Mouse (Mus musculus): ENCODE results near the gene Trpm1. TPM values are rescaled to one million over a fixed set of nuclear protein-coding genes. Genes with fewer than 3 reads are reported as not detected.

Trpm1 gene
- polyA plus RNA-seq, 1 experiment from 2014 or later, result 0.31 TPM

DNA sequence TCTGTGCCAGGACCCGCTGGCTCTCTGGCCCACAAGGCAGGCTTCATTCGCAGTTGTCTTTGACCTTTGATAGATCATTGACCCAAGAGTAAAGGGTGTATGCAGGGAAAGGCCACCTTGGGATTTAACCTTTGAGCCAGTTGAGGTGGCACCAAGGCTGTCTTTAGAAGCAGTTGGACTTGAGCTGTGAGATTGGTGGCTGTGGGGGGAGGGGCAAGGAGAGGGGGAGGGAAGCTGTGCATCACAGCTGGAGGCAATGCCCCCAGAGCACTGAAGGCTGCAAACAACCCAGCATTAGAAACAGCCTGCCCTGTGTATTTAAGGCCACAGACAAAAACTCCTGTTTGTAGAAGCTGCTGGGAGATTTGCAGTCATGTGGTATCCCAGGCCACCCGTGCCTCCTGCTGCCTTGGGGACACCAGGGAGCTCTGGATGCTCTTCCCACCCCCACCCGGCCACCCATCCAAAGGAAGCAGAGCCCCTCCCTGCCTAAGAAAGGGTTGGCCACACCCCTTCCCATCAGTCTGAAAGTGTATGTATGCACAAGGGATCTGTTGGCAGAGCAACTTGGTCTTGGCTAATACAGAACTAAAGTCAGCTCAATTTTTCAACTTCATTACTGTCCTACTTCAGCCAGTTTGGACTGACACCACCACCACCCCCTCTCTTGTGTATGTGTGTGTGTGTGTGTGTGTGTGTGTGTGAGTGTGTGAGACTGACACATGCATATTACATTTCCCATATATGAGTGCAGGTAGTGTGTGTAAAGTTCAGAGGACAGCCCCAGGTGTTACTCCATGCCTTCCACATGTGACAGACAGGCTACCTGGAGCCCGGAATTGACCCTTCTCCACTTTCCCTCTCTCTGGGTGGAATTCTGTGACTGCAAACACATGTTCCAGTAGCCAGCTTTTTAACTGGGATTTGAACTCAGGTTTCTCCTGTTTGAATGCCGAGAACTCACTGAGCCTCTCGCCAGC lies 6.3 kb downstream of the Trpm1 start:
- H3K4me2 ChIP-seq, result no peak overlapping the region
- H3K4me3 ChIP-seq (ENCODE audit: low read depth, low read length), result no peak overlapping the region
- H3K9me3 ChIP-seq (replicated peaks; ENCODE audit: control insufficient read depth, low read length), result no peaks in the 10 kb centered on the region
- ATAC-seq (replicated peaks; ENCODE audit: insufficient number of reproducible peaks, low FRiP score, low TSS enrichment), result no peak
- H3K27ac ChIP-seq (ENCODE audit: low read depth, low read length), result no peak overlapping the region
- WGBS (ENCODE audit: insufficient replicate concordance), result 59% methylated on average over 7 of the region's 7 CpGs
- no peaks in the 10 kb centered on the region for H3K27me3 ChIP-seq (ENCODE audit: control insufficient read depth, insufficient read depth, low read length)
- H3K36me3 ChIP-seq (ENCODE audit: control insufficient read depth, insufficient read depth, low read length), result no peaks in the 10 kb centered on the region
- no peak overlapping the region for H3K9ac ChIP-seq (ENCODE audit: low read depth, low read length)
- H3K4me1 ChIP-seq (ENCODE audit: control insufficient read depth, insufficient read depth, low read length), result peaks cover 5% of the 10 kb centered on the region; the same call in 1 of the 2 replicates

DNA sequence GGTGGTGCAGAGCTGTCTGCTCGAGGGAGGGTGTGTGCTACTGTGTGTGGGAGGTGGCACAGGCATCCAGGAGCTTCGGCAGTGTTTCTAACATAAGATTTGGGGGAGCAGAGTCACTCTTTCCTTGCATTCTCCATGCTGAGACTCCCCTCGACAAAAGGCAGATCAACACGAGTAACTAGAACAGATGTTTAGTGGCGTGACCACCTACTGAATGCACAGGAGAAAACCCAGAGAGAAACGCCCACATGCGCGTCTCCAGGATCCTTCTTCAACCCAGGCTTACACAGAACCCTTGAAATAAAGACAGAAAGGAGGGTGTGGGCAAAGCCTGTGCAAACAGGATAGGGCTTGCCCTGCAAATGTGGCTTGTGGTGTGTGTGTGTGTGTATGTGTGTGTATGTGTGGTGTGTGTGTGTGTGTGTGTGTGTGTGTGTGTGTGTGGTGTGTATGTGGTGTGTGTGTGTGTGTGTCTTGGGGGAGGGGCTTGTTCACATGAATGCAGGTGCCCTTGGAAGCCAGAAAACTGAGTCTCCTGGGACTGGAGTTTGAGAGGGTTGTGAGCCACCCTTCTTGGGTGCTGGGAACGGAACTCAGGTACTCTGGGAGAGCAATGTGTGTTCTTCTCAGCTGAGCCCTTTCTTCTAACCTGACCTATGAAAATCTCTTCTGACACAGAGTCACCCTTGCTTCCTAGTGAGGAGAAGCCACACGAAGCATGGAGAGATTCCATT lies 7.3 kb downstream of the Trpm1 start:
- no peak overlapping the region for H3K4me3 ChIP-seq (ENCODE audit: low read depth, low read length)
- H3K4me1 ChIP-seq (ENCODE audit: control insufficient read depth, insufficient read depth, low read length), result no peaks in the 10 kb centered on the region; the same call in 1 of the 2 replicates
- no peak for ATAC-seq (replicated peaks; ENCODE audit: insufficient number of reproducible peaks, low FRiP score, low TSS enrichment)
- WGBS (ENCODE audit: insufficient replicate concordance), result 69% methylated on average over 10 of the region's 10 CpGs
- no peak overlapping the region for H3K27ac ChIP-seq (ENCODE audit: low read depth, low read length)
- H3K9ac ChIP-seq (ENCODE audit: low read depth, low read length), result no peak overlapping the region
- no peaks in the 10 kb centered on the region for H3K27me3 ChIP-seq (ENCODE audit: control insufficient read depth, insufficient read depth, low read length)
- no peaks in the 10 kb centered on the region for H3K9me3 ChIP-seq (replicated peaks; ENCODE audit: control insufficient read depth, low read length)
- H3K4me2 ChIP-seq, result no peak overlapping the region
- H3K36me3 ChIP-seq (ENCODE audit: control insufficient read depth, insufficient read depth, low read length), result no peaks in the 10 kb centered on the region

DNA sequence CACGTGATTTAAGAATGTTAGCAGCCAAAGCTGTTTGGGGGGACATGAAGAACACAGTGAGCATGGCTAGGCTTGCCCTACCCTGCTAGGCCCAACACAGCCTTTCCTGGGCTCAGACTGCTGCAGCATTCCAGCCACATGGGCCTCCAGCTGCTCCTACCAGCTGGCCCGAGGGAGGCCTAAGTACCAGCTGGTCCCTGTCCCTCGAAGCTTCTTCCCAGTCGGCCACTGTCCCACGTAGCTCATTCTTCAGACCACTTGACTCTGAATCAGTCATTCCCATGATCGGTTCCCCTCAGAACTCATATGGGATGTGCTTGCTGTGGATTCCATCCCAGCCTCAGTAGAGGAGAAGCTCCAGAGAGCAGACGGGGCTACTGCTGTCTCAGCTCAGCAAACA lies 8.4 kb downstream of the Trpm1 start:
- Histone ChIP-seq H3K4me3 (ENCODE audit: low read depth, low read length) (no peak overlapping the region), H3K9me3 (replicated peaks; ENCODE audit: control insufficient read depth, low read length) (no peaks in the 10 kb centered on the region), H3K27me3 (ENCODE audit: control insufficient read depth, insufficient read depth, low read length) (no peaks in the 10 kb centered on the region), H3K4me1 (ENCODE audit: control insufficient read depth, insufficient read depth, low read length) (no peaks in the 10 kb centered on the region), H3K9ac (ENCODE audit: low read depth, low read length) (no peak overlapping the region), H3K4me2 (no peak overlapping the region), H3K27ac (ENCODE audit: low read depth, low read length) (no peak overlapping the region), H3K36me3 (ENCODE audit: control insufficient read depth, insufficient read depth, low read length) (no peaks in the 10 kb centered on the region)
- ATAC-seq (replicated peaks; ENCODE audit: insufficient number of reproducible peaks, low FRiP score, low TSS enrichment), result no peak
- WGBS (ENCODE audit: insufficient replicate concordance), result 58% methylated on average over 7 of the region's 7 CpGs

DNA sequence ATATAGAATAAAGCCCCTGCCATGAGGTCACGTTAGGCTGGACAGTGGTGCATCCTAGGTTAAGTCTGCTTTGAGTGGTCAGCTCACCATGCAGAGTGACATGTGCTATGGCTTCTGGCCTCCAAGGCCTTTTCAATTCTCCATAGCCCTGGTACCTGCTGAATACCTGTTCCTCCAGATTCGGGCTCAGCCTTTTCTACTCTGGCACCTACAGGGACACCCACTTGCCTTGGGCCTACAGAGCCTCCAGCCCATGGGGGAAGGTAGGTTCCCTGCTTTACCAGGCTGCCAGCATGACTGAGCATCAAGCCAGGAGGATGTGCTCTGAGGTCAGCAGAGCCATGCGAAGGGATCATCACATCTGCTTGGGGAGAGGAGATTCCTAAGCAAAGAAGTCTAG lies 9.5 kb downstream of the Trpm1 start:
- H3K9me3 ChIP-seq (replicated peaks; ENCODE audit: control insufficient read depth, low read length), result no peaks in the 10 kb centered on the region
- H3K36me3 ChIP-seq (ENCODE audit: control insufficient read depth, insufficient read depth, low read length), result no peaks in the 10 kb centered on the region
- no peak overlapping the region for H3K9ac ChIP-seq (ENCODE audit: low read depth, low read length)
- H3K27me3 ChIP-seq (ENCODE audit: control insufficient read depth, insufficient read depth, low read length), result no peaks in the 10 kb centered on the region
- no peak overlapping the region for H3K4me2 ChIP-seq
- no peak overlapping the region for H3K27ac ChIP-seq (ENCODE audit: low read depth, low read length)
- WGBS (ENCODE audit: insufficient replicate concordance), result 69% methylated on average over 3 of the region's 3 CpGs
- no peak overlapping the region for H3K4me3 ChIP-seq (ENCODE audit: low read depth, low read length)
- H3K4me1 ChIP-seq (ENCODE audit: control insufficient read depth, insufficient read depth, low read length), result no peaks in the 10 kb centered on the region
- ATAC-seq (replicated peaks; ENCODE audit: insufficient number of reproducible peaks, low FRiP score, low TSS enrichment), result no peak

DNA sequence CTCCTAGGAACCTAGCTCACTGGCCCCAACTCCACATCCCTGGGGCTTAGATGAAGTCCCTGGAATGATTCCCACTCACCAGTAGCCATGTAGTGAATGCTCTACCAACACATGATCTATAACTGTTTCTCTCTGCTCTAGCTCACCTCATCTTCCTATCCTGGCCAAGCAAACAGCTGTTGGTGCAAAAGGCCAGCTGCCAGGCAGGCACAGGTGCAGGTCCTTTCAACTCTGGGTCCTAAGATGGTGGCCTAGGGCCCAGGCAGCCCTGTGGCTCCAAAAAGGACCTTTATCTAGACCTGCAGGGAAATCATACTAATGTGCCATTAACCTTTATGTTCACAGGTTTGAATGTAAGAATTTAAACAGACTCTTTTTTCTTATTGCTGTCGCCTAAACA lies 10.3 kb downstream of the Trpm1 start:
- H3K9ac ChIP-seq (ENCODE audit: low read depth, low read length), result no peak overlapping the region
- 74% methylated on average over 1 of the region's 1 CpGs for WGBS (ENCODE audit: insufficient replicate concordance)
- H3K36me3 ChIP-seq (ENCODE audit: control insufficient read depth, insufficient read depth, low read length), result no peaks in the 10 kb centered on the region
- no peak for ATAC-seq (replicated peaks; ENCODE audit: insufficient number of reproducible peaks, low FRiP score, low TSS enrichment)
- H3K4me2 ChIP-seq, result no peak overlapping the region
- no peak overlapping the region for H3K4me3 ChIP-seq (ENCODE audit: low read depth, low read length)
- no peak overlapping the region for H3K27ac ChIP-seq (ENCODE audit: low read depth, low read length)
- H3K4me1 ChIP-seq (ENCODE audit: control insufficient read depth, insufficient read depth, low read length), result no peaks in the 10 kb centered on the region
- no peaks in the 10 kb centered on the region for H3K27me3 ChIP-seq (ENCODE audit: control insufficient read depth, insufficient read depth, low read length)
- H3K9me3 ChIP-seq (replicated peaks; ENCODE audit: control insufficient read depth, low read length), result no peaks in the 10 kb centered on the region

DNA sequence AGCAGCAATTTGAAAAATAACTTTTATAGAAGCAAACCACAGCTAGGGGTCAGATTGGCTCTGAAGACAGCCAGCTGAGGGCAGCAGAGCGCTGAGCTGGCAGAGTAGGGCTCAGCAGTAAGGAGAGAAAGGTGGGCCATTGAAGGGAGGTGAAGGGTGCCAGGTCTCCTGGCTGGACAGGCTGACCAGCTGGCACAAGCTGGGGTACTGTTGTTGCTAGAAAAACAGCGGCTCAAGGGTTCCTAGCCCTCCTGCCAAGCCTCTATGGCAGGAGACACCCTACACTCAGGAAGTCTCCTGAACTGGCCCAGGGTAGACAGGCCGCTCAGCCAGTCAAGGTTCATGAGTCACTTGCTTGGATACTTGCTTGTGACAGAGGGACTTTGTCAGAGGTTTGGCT lies 11.4 kb downstream of the Trpm1 start:
- H3K9ac ChIP-seq (ENCODE audit: low read depth, low read length), result no peak overlapping the region
- H3K36me3 ChIP-seq (ENCODE audit: control insufficient read depth, insufficient read depth, low read length), result no peaks in the 10 kb centered on the region
- H3K4me2 ChIP-seq, result no peak overlapping the region
- WGBS (ENCODE audit: insufficient replicate concordance), result 67% methylated on average over 3 of the region's 3 CpGs
- no peak for ATAC-seq (replicated peaks; ENCODE audit: insufficient number of reproducible peaks, low FRiP score, low TSS enrichment)
- H3K4me3 ChIP-seq (ENCODE audit: low read depth, low read length), result no peak overlapping the region
- no peaks in the 10 kb centered on the region for H3K27me3 ChIP-seq (ENCODE audit: control insufficient read depth, insufficient read depth, low read length)
- H3K9me3 ChIP-seq (replicated peaks; ENCODE audit: control insufficient read depth, low read length), result no peaks in the 10 kb centered on the region
- no peaks in the 10 kb centered on the region for H3K4me1 ChIP-seq (ENCODE audit: control insufficient read depth, insufficient read depth, low read length)
- no peak overlapping the region for H3K27ac ChIP-seq (ENCODE audit: low read depth, low read length)

DNA sequence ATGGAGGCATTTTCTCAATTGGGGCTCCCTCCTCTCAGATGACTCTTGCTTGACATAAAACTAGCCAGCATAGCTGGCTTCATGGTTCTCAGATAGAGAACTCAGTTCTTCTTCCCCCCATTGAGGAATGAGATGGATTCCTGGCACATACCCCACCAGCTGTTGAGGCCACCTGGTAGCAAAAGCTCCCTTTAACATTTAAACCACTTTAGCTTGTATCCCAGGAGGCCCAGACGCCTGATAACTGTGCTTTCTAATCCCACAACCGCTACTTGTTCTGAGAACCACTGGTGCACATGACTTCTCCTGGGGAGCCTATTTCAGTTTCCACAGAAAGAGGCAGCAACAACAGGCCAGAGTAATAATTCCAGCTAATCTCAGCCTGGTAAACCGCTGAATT lies 12.4 kb downstream of the Trpm1 start:
- WGBS (ENCODE audit: insufficient replicate concordance), result 52% methylated on average over 3 of the region's 3 CpGs
- no peaks in the 10 kb centered on the region for H3K4me1 ChIP-seq (ENCODE audit: control insufficient read depth, insufficient read depth, low read length)
- no peak overlapping the region for H3K4me2 ChIP-seq
- H3K36me3 ChIP-seq (ENCODE audit: control insufficient read depth, insufficient read depth, low read length), result no peaks in the 10 kb centered on the region
- H3K27ac ChIP-seq (ENCODE audit: low read depth, low read length), result no peak overlapping the region
- H3K4me3 ChIP-seq (ENCODE audit: low read depth, low read length), result no peak overlapping the region
- ATAC-seq (replicated peaks; ENCODE audit: insufficient number of reproducible peaks, low FRiP score, low TSS enrichment), result no peak
- no peaks in the 10 kb centered on the region for H3K27me3 ChIP-seq (ENCODE audit: control insufficient read depth, insufficient read depth, low read length)
- H3K9ac ChIP-seq (ENCODE audit: low read depth, low read length), result no peak overlapping the region
- H3K9me3 ChIP-seq (replicated peaks; ENCODE audit: control insufficient read depth, low read length), result no peaks in the 10 kb centered on the region

DNA sequence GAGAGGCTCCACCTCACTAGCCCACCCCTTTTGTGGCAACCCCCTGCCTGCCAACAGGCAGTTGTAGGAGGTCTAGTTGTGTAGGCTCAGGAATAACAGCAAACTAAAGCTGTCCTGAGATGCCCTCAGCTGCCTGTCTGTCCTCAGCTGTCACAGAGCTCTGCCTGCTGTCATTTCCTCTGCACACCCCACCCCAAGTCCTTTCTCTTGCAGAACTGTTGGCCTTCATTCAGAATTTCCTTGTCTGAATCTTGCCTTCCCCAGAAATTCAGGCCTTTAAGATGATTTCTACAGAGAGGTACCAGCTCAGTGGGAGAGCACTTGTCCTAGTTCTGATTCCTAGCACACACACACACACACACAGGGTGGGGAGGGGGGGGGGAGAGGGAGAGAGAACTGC lies 13.1 kb downstream of the Trpm1 start:
- Histone ChIP-seq H3K4me3 (ENCODE audit: low read depth, low read length) (no peak overlapping the region), H3K27ac (ENCODE audit: low read depth, low read length) (no peak overlapping the region), H3K9ac (ENCODE audit: low read depth, low read length) (0 out of 2 replicates have a peak overlapping the region, but pooled peaks have one; percentile 22), H3K9me3 (replicated peaks; ENCODE audit: control insufficient read depth, low read length) (no peaks in the 10 kb centered on the region), H3K36me3 (ENCODE audit: control insufficient read depth, insufficient read depth, low read length) (no peaks in the 10 kb centered on the region), H3K4me1 (ENCODE audit: control insufficient read depth, insufficient read depth, low read length) (no peaks in the 10 kb centered on the region), H3K4me2 (no peak overlapping the region), H3K27me3 (ENCODE audit: control insufficient read depth, insufficient read depth, low read length) (no peaks in the 10 kb centered on the region)
- no peak for ATAC-seq (replicated peaks; ENCODE audit: insufficient number of reproducible peaks, low FRiP score, low TSS enrichment)

All from heart, embryonic 11.5 days (tissue).